Mouse (Mus musculus) activated CD4-positive, CD25-positive, alpha-beta regulatory T cell, adult 4 months (primary cell): ENCODE measurements around the gene Mical1. TPM values are rescaled to one million over a fixed set of nuclear protein-coding genes. Genes with fewer than 3 reads are reported as not detected.

ENCODE experiments used
- ATAC-seq: one replicate; pipeline ENCODE4 v1.8.0; 2017
- polyA plus RNA-seq, 2 experiments: library from polyadenylated mRNA; unstranded; fragments of 100-300 nt; shearing (Covaris generic); gene quantifications; one replicate each; pipeline ENCODE4 v1.2.1; 2017

Gene Mical1
- polyA plus RNA-seq, result 10 to 100 TPM; 67.8 to 99.6 TPM

GRCm38 (mm10) chr10:41476171-41477017 is at the start of gene Mical1:
Gene Mical1 (plus strand): TSS chr10:41476314.
- peak; percentile 52 for ATAC-seq

- no peak for ATAC-seq
Observed at GRCm38 (mm10) chr10:41426368-41426767, 49.7 kb upstream of the Mical1 start.

DNA sequence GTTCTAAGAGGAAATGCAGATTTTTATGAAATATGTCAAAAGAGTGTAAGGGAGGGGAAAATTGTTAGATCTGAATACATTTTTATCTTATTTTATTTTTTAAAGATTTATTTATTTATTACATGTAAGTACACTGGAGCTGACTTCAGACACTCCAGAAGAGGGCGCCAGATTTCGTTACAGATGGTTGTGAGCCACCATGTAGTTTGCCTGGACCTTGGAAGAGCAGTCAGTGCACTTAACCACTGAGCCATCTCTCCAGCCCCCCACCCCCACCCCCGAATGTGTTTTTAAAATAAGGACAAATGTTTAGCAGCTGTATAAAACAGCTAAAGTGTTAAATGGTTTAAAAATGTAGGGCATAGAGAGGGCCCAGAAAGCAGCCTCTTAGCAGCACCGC is 41.5 kb upstream of the Mical1 start:
- peak; percentile 36 for ATAC-seq

- no peak for ATAC-seq
Observed at GRCm38 (mm10) chr10:41435141-41435540, 41.0 kb upstream of the Mical1 start.

DNA sequence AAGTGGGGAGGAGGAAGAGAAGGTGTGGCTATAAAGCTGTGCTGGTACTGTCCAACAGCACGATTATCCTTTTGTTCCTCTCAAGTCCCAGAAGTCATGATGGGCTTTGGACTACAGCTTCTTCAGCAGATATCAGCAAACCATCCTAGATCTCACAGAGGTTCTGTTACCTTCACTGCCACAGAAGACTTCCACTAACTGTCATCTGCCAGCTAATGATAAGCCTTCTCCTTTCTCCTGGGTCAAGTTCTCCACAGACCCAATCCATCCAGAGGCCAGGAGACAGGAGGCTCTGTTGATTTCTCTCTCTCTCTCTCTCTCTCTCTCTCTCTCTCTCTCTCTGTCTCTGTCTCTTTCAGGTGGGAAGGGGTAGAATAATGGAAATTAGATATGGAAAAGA is 27.9 kb upstream of the Mical1 start:
- ATAC-seq, result no peak

- ATAC-seq, result peak; percentile 9
Observed at GRCm38 (mm10) chr10:41449684-41450083, 26.4 kb upstream of the Mical1 start.

GRCm38 (mm10) chr10:41450137-41450670 is 25.9 kb upstream of the Mical1 start, which contains the start of gene Zbtb24:
Gene Zbtb24 (plus strand): TSS chr10:41450383.
- ATAC-seq, result peak; percentile 99

GRCm38 (mm10) chr10:41450780-41451522 is 25.2 kb upstream of the Mical1 start:
- no peak for ATAC-seq

- ATAC-seq, result no peak
Observed at GRCm38 (mm10) chr10:41451656-41452055, 24.5 kb upstream of the Mical1 start.

- ATAC-seq, result no peak
Observed at GRCm38 (mm10) chr10:41452791-41453190, 23.3 kb upstream of the Mical1 start.

DNA sequence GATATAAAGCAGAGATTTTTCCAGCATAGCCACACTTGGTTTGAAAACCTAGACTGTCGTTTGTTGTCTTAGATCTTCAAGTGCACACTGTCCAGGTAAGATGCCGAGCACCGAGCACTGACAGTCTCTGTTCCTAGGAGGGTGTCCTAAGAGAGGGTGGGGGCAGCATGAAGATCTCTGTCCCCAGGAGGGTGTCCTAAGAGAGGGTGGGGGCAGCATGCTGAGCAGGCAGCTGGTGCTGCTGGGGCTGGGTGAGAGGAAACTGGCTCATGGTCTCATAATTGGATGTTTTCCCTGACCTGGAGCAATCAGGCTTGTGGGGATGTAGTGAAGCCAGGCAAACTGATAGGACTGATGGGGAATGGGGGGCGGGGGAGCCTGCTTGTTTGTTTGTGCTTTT is 16.1 kb upstream of the Mical1 start:
- no peak for ATAC-seq

DNA sequence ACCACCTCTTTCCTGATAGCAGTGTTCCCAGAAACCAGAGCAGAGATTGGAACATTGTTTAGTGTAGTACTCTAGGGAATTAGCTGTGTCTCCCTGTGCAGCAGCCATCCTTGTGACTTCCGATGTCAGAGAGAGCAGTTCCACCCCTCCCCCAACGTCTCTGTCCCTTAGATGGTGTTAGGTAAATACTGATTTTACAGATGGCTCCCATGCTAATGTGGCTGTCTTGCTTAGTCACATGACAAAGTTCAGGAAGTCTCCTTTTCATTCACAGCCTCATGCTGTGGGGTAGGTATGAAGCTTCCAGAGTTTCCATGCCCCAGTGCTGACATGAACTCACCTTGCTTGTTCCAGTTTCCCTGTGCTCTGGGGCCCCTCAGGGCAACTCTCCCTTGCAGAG is 15.6 kb upstream of the Mical1 start:
- ATAC-seq, result no peak

GRCm38 (mm10) chr10:41461057-41461722 is 14.9 kb upstream of the Mical1 start:
- ATAC-seq, result no peak

DNA sequence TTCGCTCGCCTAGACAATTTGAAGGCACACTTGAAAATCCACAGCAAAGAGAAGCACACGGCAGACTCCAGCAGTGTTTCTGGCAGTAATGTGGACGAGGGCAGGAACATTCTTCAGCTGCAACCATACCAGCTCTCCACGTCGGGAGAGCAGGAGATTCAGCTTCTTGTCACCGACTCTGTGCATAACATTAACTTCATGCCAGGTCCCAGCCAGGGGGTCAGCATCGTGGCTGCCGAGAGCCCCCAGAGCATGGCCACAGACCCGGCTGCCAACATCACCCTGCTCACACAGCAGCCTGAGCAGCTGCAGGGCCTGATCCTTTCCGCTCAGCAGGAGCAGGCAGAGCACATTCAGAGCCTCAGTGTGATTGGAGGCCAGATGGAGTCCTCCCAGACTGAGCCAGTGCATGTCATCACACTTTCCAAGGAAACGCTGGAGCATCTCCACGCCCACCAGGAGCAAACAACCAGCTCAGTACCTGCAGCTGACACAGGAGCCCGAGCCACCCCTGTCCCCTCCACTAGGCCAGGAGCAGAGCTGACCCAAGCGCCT is 11.6 kb upstream of the Mical1 start:
- no peak for ATAC-seq

GRCm38 (mm10) chr10:41467325-41467724 is 8.8 kb upstream of the Mical1 start:
- ATAC-seq, result no peak

DNA sequence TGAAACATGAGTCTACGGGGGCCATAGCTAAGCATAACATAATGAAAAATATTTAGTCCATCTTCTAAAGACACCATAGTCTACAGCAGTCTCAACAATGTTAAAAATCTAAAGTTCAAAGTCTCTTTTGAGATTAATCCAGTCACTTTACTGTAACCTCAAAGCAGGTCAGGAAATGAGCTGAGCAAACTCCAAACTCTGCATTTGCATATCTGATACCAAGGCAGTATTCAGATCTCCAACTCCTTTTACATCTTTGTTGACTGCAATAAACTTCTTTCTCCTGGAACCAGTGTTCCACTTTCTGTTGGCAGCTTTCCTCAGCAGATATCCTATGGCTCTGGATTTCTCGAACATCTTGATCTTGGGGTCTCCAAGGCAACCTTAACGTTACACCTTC is 5.4 kb upstream of the Mical1 start:
- peak; percentile 24 for ATAC-seq

- ATAC-seq, result no peak
Observed at GRCm38 (mm10) chr10:41472534-41472933, 3.6 kb upstream of the Mical1 start.

- ATAC-seq, result peak; percentile 6
Observed at GRCm38 (mm10) chr10:41472962-41473481, 3.1 kb upstream of the Mical1 start.

GRCm38 (mm10) chr10:41473782-41474468 is 2.2 kb upstream of the Mical1 start:
- peak; percentile 33 for ATAC-seq

GRCm38 (mm10) chr10:41474981-41475391 is 1.1 kb upstream of the Mical1 start:
- ATAC-seq, result no peak

DNA sequence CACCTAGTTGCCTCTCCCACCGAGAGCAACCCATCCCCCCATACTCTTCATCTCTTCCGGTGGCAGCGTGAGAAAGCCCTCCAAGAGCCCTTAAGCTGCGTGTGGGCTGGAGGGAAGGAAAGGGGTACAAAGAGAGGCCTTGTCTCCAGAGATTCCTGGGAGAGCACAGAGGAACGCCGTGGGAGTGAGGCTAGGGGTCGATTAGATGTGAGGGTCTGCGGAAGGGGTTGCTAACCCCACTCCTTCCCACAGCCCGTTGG is 834 bp downstream of the Mical1 start:
- peak; percentile 4 for ATAC-seq
